ENCODE assay signal across 8 mouse cellular contexts in the genomic region with DNA sequence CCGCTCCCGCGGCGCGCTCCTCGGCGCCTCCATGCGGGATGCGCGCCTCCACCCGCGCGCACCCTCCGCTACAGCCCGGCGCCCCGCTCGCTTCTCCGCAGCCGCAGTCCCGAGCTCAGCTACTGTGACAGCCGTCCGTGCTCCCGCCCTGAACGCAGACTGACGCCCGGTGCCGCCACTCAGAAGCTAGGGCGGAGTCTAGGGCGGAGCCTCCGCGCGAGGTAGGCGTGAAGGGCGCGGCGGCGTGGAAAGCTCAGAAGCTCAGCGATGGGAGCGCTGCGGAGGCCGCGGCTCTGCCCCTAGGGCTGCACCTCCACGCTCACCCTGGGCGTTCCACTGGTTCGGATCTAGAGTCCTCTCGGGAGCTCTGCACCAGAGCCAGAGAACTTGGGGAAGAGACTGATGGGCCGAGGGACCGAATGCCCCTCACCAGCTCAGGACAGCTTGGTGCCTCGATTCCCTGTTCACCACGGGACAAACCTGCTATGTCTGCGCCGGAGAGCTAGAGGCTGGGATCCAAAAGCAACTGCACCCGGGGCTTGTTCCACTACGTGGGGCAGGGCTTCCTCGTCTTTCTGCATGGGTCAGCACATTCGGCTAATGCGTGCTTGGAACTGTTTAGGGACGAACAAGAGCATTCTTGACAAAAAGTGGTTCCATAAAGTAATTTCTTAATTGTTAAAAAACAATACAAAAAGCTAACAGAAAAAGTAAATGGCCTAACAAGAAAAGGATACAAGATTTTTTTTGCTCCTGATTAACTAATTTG. TPM values are rescaled to one million over a fixed set of nuclear protein-coding genes. Genes with fewer than 3 reads are reported as not detected.
A peak's percentile ranks its signal among the peaks of the same experiment; 100 is the strongest.
DNase-seq lines count a peak whose midpoint lies in the region; ATAC-seq lines count a peak whose summit lies in the region.

A gene (minus strand): TSS at position 161 of the 769 bp plus-strand sequence.

- peak within 1 kb of the TSS; percentile 75 for H3K9ac ChIP-seq in hindbrain, embryonic 13.5 days

- peaks cover 9% of the 10 kb centered on the region; the same call in 1 of the 2 replicates for H3K27me3 ChIP-seq in hindbrain, embryonic 13.5 days

- WGBS in hindbrain, embryonic 13.5 days = 2% methylated on average over 59 of the region's 59 CpGs

- peak within 1 kb of the TSS; percentile 61 for H3K4me3 ChIP-seq in hindbrain, embryonic 13.5 days

- H3K36me3 ChIP-seq in hindbrain, embryonic 13.5 days = no peaks in the 10 kb centered on the region

- DNase-seq in R1 (ENCODE audit: low read depth, low spot score) = peak; percentile 90
- DNase-seq in cerebellum, postnatal 14 days = peak; percentile 98
- peak; percentile 91 to 93 for DNase-seq in frontal cortex, postnatal 14 days (ENCODE audit: low spot score in 2 of 2)
- peak; percentile 94 to 97 for DNase-seq in layer of hippocampus, postnatal 14 days (ENCODE audit: low spot score in 2 of 2)
- DNase-seq in lung, postnatal 10 days = peak; percentile 97
- DNase-seq in ovary, postnatal 14 days (ENCODE audit: low spot score) = peak; percentile 94
- peak; percentile 95 to 97 for DNase-seq in thymus, postnatal 10 days (ENCODE audit: low spot score in 2 of 2)

- H3K4me2 ChIP-seq in hindbrain, embryonic 13.5 days = peak within 1 kb of the TSS; percentile 73

- no peaks in the 10 kb centered on the region for H3K9me3 ChIP-seq in hindbrain, embryonic 13.5 days

- H3K27ac ChIP-seq in hindbrain, embryonic 13.5 days = peak within 1 kb of the TSS; percentile 66

- ATAC-seq in hindbrain, embryonic 13.5 days (ENCODE audit: low FRiP score) = peak; percentile 100

- H3K4me1 ChIP-seq in hindbrain, embryonic 13.5 days (replicated peaks) = peaks cover 10% of the 10 kb centered on the region

RNA-seq across cellular contexts. Expression of the gene that starts here (rescaled TPM):
- polyA plus RNA-seq in hindbrain, embryonic 13.5 days (2015; fragmentation: Nextera tagmentation; extraction: Ambion mirVana) = 10.3 and 14.3 TPM in 2 replicates
- 10 to 100 TPM; 31.1 to 32.0 TPM for total RNA-seq in layer of hippocampus, postnatal 14 days (2021)

Comparison
In these comparisons a context has a peak if more than half of its experiments do, and no peak if none do; other contexts are left out.
1. Peak in every context shown above with its lines: DNase-seq, ATAC-seq, H3K4me3 ChIP-seq and H3K27ac ChIP-seq.